Mouse (Mus musculus): Measurements from ENCODE around the gene Plekho2. TPM values are rescaled to one million over a fixed set of nuclear protein-coding genes. Genes with fewer than 3 reads are reported as not detected.

Plekho2 gene
- 100 to 1,000 TPM; 159 to 163 TPM for total RNA-seq (2023)

DNA sequence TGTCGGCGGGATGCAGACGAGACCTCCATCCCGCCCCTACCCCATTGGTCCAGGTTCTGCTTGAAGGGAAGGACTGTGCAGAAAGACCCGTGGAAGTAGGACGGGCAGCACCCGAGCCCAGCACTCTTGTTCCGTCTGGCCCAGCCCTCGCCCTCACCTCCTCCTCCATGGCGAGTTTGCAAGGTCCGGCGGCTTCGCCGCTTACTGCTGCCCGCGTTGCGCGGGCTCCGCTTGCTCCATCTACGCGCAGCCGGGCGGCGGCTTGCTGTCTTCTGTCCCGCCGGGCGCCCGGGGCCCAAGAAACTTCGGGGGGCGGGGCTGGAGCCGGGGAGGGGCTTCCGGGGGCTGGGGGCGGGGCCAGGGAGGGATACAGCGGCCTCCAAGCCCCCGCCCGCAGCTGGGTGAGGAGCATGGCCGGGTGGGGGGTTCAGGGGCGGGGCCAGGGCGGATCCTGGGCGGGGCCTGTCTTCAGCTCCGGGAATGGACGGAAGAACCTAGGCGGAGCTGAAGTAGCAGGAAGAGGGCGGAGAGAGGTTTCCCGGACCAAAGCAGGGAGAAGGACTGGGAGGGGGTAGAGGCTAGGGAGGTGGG lies at the start of gene Plekho2:
Plekho2 (minus strand) TSS at position 260 of the 591 bp plus-strand sequence.

GRCm38 (mm10) chr9:65629025-65629766 lies 49.4 kb upstream of the Plekho2 start, which contains the start of gene Rbpms2:
Rbpms2 (plus strand) TSS chr9:65629648.

GRCm38 (mm10) chr9:65586406-65587269 lies 6.8 kb upstream of the Plekho2 start, which contains the start of gene Pif1:
Pif1 (plus strand) TSS chr9:65587160.

GRCm38 (mm10) chr9:65519807-65520504 lies 59.9 kb downstream of the Plekho2 start, which contains the start of gene Ankdd1a:
Ankdd1a (minus strand) TSS chr9:65520193.

Other genes starting within 250 kb of the Plekho2 start
- 10 to 100 TPM; 19.1 to 22.4 TPM for gene Pdcd7, start 233.9 kb downstream of the Plekho2 start, total RNA-seq (2023)
- gene Ubap1l, start 219.0 kb downstream of the Plekho2 start, total RNA-seq (2023) = 1 to 10 TPM; 1.9 to 3.0 TPM
- not detected for gene Kbtbd13, start 188.4 kb downstream of the Plekho2 start, total RNA-seq (2023)
- gene Rasl12, start 181.5 kb downstream of the Plekho2 start, total RNA-seq (2023) = not detected
- gene Slc51b, start 157.1 kb downstream of the Plekho2 start, total RNA-seq (2023) = not detected
- 10 to 100 TPM; 28.0 to 30.1 TPM for gene Mtfmt, start 144.3 kb downstream of the Plekho2 start, total RNA-seq (2023)
- 10 to 100 TPM; 56.3 to 59.6 TPM for gene Spg21, start 119.1 kb downstream of the Plekho2 start, total RNA-seq (2023)
- gene Ankdd1a, start 59.8 kb downstream of the Plekho2 start, total RNA-seq (2023) = not detected
- gene Pif1, start 7.1 kb upstream of the Plekho2 start, total RNA-seq (2023) = under 1 TPM; 0.21 to 0.38 TPM
- under 1 TPM in 1 of 2 experiments, not detected in 1; 0.49 TPM for gene Rbpms2, start 49.6 kb upstream of the Plekho2 start, total RNA-seq (2023)
- gene Oaz2, start 88.0 kb upstream of the Plekho2 start, total RNA-seq (2023) = 10 to 100 TPM; 28.8 to 35.4 TPM
- gene Zfp609, start 247.5 kb upstream of the Plekho2 start, total RNA-seq (2023) = 10 to 100 TPM; 18.4 to 23.1 TPM